Mouse (Mus musculus) liver, embryonic 14.5 days (tissue): ENCODE data around the gene U2surp. TPM values are rescaled to one million over a fixed set of nuclear protein-coding genes. Genes with fewer than 3 reads are reported as not detected.
"Not testable (repeated sequence)": the region's sequence is repeated elsewhere in the genome, so short reads cannot be mapped to it uniquely, and the experiment has no call there.

Experiments used
- ATAC-seq: fragments of 200-750 bp; cut with Nextera tagmentation; 2 replicates; pipeline ENCODE4 v1.8.0; 2017; ENCODE audit warnings: moderate number of reproducible peaks, mild to moderate bottlenecking, moderate library complexity; ENCODE audit not compliant: insufficient read depth
- DNase-seq, 3 experiments: peaks; one replicate each; pipeline ENCODE4 v3.0.0-alpha.2; 2012 to 2013; ENCODE audit warnings: low read depth in 3 of 3, low spot score in 3 of 3
- H3K27ac ChIP-seq: fragments of 300-500 bp; sonication (generic); 2 replicates; pipeline ENCODE4 v1.5.1; 2014; ENCODE audit warnings: moderate library complexity, mild to moderate bottlenecking, control low read depth, inconsistent platforms
- H3K27me3 ChIP-seq: fragments of 300-500 bp; sonication (generic); 2 replicates; pipeline ENCODE4 v1.6.1; 2014; ENCODE audit warnings: mild to moderate bottlenecking, low read length, moderate library complexity; ENCODE audit not compliant: control insufficient read depth, insufficient read depth
- H3K36me3 ChIP-seq: fragments of 300-500 bp; sonication (generic); replicated peaks from 2 replicates; pipeline ENCODE4 v1.6.1; 2014; ENCODE audit warnings: low read depth; ENCODE audit not compliant: control insufficient read depth, insufficient read depth
- H3K4me1 ChIP-seq, 2 experiments: fragments of 200-500 bp in 1 of 2; fragments of 300-500 bp in 1 of 2; sonication (generic) in 1 of 2; replicated peaks; 2 replicates each; pipeline ENCODE4 v1.6.1; 2012 to 2014; ENCODE audit warnings: antibody characterized with exemption in 1 of 2, inconsistent platforms in 1 of 2, low read length in 1 of 2; ENCODE audit not compliant: control insufficient read depth in 2 of 2, insufficient read depth in 2 of 2
- H3K4me2 ChIP-seq: fragments of 300-500 bp; sonication (generic); 2 replicates; pipeline ENCODE4 v1.6.1; 2014; ENCODE audit warnings: low read depth, mild to moderate bottlenecking, control low read depth, moderate library complexity
- H3K4me3 ChIP-seq, 2 experiments: fragments of 200-500 bp in 1 of 2; fragments of 300-500 bp in 1 of 2; sonication (generic) in 1 of 2; 2 replicates each; pipeline ENCODE4 v1.5.1; 2012 to 2014; ENCODE audit warnings: low read depth in 2 of 2, low read length in 2 of 2, mild to moderate bottlenecking in 2 of 2, control low read depth in 1 of 2, inconsistent platforms in 1 of 2, moderate library complexity in 1 of 2; ENCODE audit not compliant: insufficient read depth in 1 of 2
- H3K9ac ChIP-seq: fragments of 300-500 bp; sonication (generic); replicated peaks from 2 replicates; pipeline ENCODE4 v1.6.1; 2014; ENCODE audit warnings: mild to moderate bottlenecking, control low read depth, moderate library complexity
- H3K9me3 ChIP-seq: fragments of 300-500 bp; sonication (generic); 2 replicates; pipeline ENCODE4 v1.6.1; 2016; ENCODE audit warnings: low read length, mixed read lengths; ENCODE audit not compliant: control insufficient read depth
- CTCF ChIP-seq: IDR thresholded peaks from 2 replicates; pipeline ENCODE4 v1.5.1; 2016; ENCODE audit warnings: antibody characterized with exemption, low read depth, control low read depth
- EP300 ChIP-seq: IDR thresholded peaks from 2 replicates; pipeline ENCODE4 v1.6.1; 2016; ENCODE audit warnings: antibody characterized with exemption, low read depth
- WGBS: fragments of 180-500 bp; shearing (Covaris S2); extraction: QIAGEN DNeasy Blood & Tissue Kit; methylation state at CpG from one replicate; pipeline ENCODE4 v1.1.7; 2014; ENCODE audit not compliant: insufficient replicate concordance; 5-methylcytosine and 5-hydroxymethylcytosine counted together
- polyA plus RNA-seq, 2 experiments: library from polyadenylated mRNA; depleted of rRNA in 1 of 2; stranded (reverse) in 1 of 2; unstranded in 1 of 2; fragments of >200 nt; fragmentation: Nextera tagmentation in 1 of 2; extraction: Ambion mirVana in 1 of 2; gene quantifications; 2 replicates each; pipeline versions ENCODE4 v1.2.1 to v1.2.3; 2012 to 2014

Gene U2surp
- polyA plus RNA-seq, 2 experiments = 12.4 to 57.4 TPM

GRCm38 (mm10) chr9:95525376-95525775 is 13.6 kb upstream of the U2surp start:
- WGBS = 63% methylated on average over 6 of the region's 6 CpGs
- TF ChIP-seq CTCF (no peak), EP300 (no peak)

GRCm38 (mm10) chr9:95522561-95522960 is 10.8 kb upstream of the U2surp start:
- ATAC-seq = no peak
- TF ChIP-seq EP300 (no peak), CTCF (no peak)
- Histone ChIP-seq H3K9ac (no peak overlapping the region), H3K4me1 (peaks cover 0 to 5% of the 10 kb centered on the region in 2 experiments; a peak in 3 of 4 replicates), H3K9me3 (no peaks in the 10 kb centered on the region), H3K27me3 (no peaks in the 10 kb centered on the region), H3K4me2 (no peak overlapping the region), H3K4me3 (no peak overlapping the region), H3K36me3 (no peaks in the 10 kb centered on the region), H3K27ac (no peak overlapping the region)
- WGBS = 59% methylated on average over 2 of the region's 2 CpGs
- DNase-seq = no peak

More at GRCm38 (mm10) chr9:95525376-95525775, 13.6 kb upstream of the U2surp start:
- no peak overlapping the region for H3K4me3 ChIP-seq
- no peak overlapping the region for H3K27ac ChIP-seq
- no peaks in the 10 kb centered on the region for H3K36me3 ChIP-seq
- no peak overlapping the region for H3K9ac ChIP-seq
- ATAC-seq = no peak
- no peak overlapping the region for H3K4me2 ChIP-seq
- peaks cover 0 to 7% of the 10 kb centered on the region in 2 experiments; a peak in 3 of 4 replicates for H3K4me1 ChIP-seq
- H3K9me3 ChIP-seq = no peaks in the 10 kb centered on the region
- no peaks in the 10 kb centered on the region for H3K27me3 ChIP-seq
- no peak for DNase-seq

- Histone ChIP-seq H3K4me3 (no peak overlapping the region), H3K9me3 (no peaks in the 10 kb centered on the region), H3K27ac (no peak overlapping the region), H3K27me3 (no peaks in the 10 kb centered on the region), H3K9ac (no peak overlapping the region), H3K4me2 (no peak overlapping the region), H3K36me3 (no peaks in the 10 kb centered on the region), H3K4me1 (peaks cover 0 to 4% of the 10 kb centered on the region in 2 experiments; a peak in 1 of 4 replicates)
- TF ChIP-seq EP300 (no peak), CTCF (no peak)
- DNase-seq (no peak), ATAC-seq (peak; percentile 51; the same call in 1 of the 2 replicates)
- WGBS = 32% methylated on average over 10 of the region's 10 CpGs
Observed at GRCm38 (mm10) chr9:95521566-95521965, 9.8 kb upstream of the U2surp start.

- no peak overlapping the region for H3K4me2 ChIP-seq
- H3K9me3 ChIP-seq = no peaks in the 10 kb centered on the region
- no peak; the same call in 1 of the 2 replicates for ATAC-seq
- H3K9ac ChIP-seq = no peak overlapping the region
- H3K27me3 ChIP-seq = no peaks in the 10 kb centered on the region
- TF ChIP-seq CTCF (no peak), EP300 (no peak)
- no peak for DNase-seq
- no peak overlapping the region for H3K4me3 ChIP-seq
- H3K36me3 ChIP-seq = no peaks in the 10 kb centered on the region
- H3K27ac ChIP-seq = no peak overlapping the region
- H3K4me1 ChIP-seq = peaks cover 0 to 4% of the 10 kb centered on the region in 2 experiments; a peak in 1 of 4 replicates
- 73% methylated on average over 8 of the region's 8 CpGs for WGBS
Observed at GRCm38 (mm10) chr9:95521031-95521430, 9.2 kb upstream of the U2surp start.

- no peak overlapping the region for H3K4me2 ChIP-seq
- WGBS = 71% methylated on average over 5 of the region's 5 CpGs
Observed at GRCm38 (mm10) chr9:95520563-95520962, 8.8 kb upstream of the U2surp start.

GRCm38 (mm10) chr9:95514361-95514760 is 2.6 kb upstream of the U2surp start:
- not testable (repeated sequence) for H3K4me3 ChIP-seq
- WGBS = 76% methylated on average over 3 of the region's 3 CpGs

More at GRCm38 (mm10) chr9:95520563-95520962, 8.8 kb upstream of the U2surp start:
- no peaks in the 10 kb centered on the region for H3K36me3 ChIP-seq
- ATAC-seq (no peak), DNase-seq (no peak)
- H3K4me1 ChIP-seq = peaks cover 0 to 4% of the 10 kb centered on the region in 2 experiments; a peak in 1 of 4 replicates
- H3K27me3 ChIP-seq = no peaks in the 10 kb centered on the region
- H3K4me3 ChIP-seq = no peak overlapping the region
- H3K9ac ChIP-seq = no peak overlapping the region
- no peaks in the 10 kb centered on the region for H3K9me3 ChIP-seq
- no peak overlapping the region for H3K27ac ChIP-seq
- no peak for TF ChIP-seq EP300
- TF ChIP-seq CTCF = no peak

More at GRCm38 (mm10) chr9:95514361-95514760, 2.6 kb upstream of the U2surp start:
- not testable (repeated sequence) for H3K9ac ChIP-seq, H3K27me3 ChIP-seq, H3K9me3 ChIP-seq, H3K4me2 ChIP-seq, H3K36me3 ChIP-seq, ATAC-seq, H3K27ac ChIP-seq, DNase-seq
- peaks cover 14 to 16% of the 10 kb centered on the region in 2 experiments for H3K4me1 ChIP-seq
